Mouse (Mus musculus): ENCODE measurements around the gene Gm17651.

Gm17651 gene

GRCm38 (mm10) chr3:97627893-97628292 lies 46.6 kb downstream of the Gm17651 start:
- no peak for DNase-seq

DNA sequence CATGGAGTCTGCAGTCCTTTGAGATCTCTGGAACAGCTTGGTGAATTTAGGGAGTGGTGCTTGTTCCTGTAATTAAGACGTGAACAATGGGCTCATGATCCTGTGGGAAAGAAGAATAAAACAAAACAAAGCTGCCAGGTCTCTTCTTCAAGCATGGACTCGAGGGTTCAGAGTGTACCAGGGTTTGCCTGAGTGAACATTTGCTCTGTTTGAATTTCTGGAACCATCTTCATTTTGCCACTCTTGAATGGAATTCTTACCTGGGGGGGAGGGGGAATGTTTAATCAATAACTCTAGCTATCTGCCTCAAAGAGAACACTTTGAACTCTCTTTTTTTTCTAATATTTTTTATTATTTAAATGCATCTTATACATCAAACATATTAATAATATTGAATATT lies 49.9 kb downstream of the Gm17651 start:
- no peak for DNase-seq

Measured in lung, postnatal 10 days (tissue).